Mouse (Mus musculus) ES-Bruce4 (cell line): ENCODE measurements around the gene Spp1. TPM values are rescaled to one million over a fixed set of nuclear protein-coding genes. Genes with fewer than 3 reads are reported as not detected.

ENCODE experiments used
- H3K27ac ChIP-seq: 2 replicates; pipeline ENCODE4 v1.5.1; 2012; ENCODE audit warnings: low read length, inconsistent platforms; ENCODE audit not compliant: insufficient read depth
- H3K27me3 ChIP-seq: 2 replicates; pipeline ENCODE4 v1.6.1; 2012; ENCODE audit warnings: mild to moderate bottlenecking, low read length, inconsistent platforms; ENCODE audit not compliant: control insufficient read depth, poor library complexity, insufficient read depth, severe bottlenecking
- H3K36me3 ChIP-seq: 2 replicates; pipeline ENCODE4 v1.6.1; 2012; ENCODE audit warnings: inconsistent platforms, mild to moderate bottlenecking, low read length, moderate library complexity; ENCODE audit not compliant: control insufficient read depth, poor library complexity, insufficient read depth, severe bottlenecking
- H3K4me1 ChIP-seq: one replicate; pipeline ENCODE4 v1.8.1; 2011; ENCODE audit warnings: low read length; ENCODE audit not compliant: control insufficient read depth, insufficient read depth
- H3K4me3 ChIP-seq: 2 replicates; pipeline ENCODE4 v1.5.1; 2011; ENCODE audit warnings: low read depth, mild to moderate bottlenecking, low read length
- H3K9ac ChIP-seq: 2 replicates; pipeline ENCODE4 v1.6.1; 2012; ENCODE audit warnings: low read depth, mild to moderate bottlenecking, inconsistent platforms; ENCODE audit not compliant: poor library complexity, severe bottlenecking
- H3K9me3 ChIP-seq: replicated peaks from 2 replicates; pipeline ENCODE4 v1.6.1; 2012; ENCODE audit warnings: mild to moderate bottlenecking, low read length, inconsistent platforms; ENCODE audit not compliant: control insufficient read depth, poor library complexity, insufficient read depth, severe bottlenecking
- CTCF ChIP-seq: IDR thresholded peaks from one replicate; pipeline ENCODE4 v1.8.1; 2011; ENCODE audit warnings: low read depth, low read length
- EP300 ChIP-seq: IDR thresholded peaks from 2 replicates; pipeline ENCODE4 v1.6.1; 2011; ENCODE audit warnings: low read depth, low read length; ENCODE audit not compliant: insufficient read depth
- POLR2A ChIP-seq: IDR thresholded peaks from one replicate; pipeline ENCODE4 v1.8.1; 2011; ENCODE audit warnings: low read length; ENCODE audit not compliant: insufficient read depth
- polyA plus RNA-seq: library from polyadenylated mRNA; stranded (reverse); fragments of >200 nt; gene quantifications from 2 replicates; pipeline ENCODE4 v1.2.4, GENCODE M21; 2011; ENCODE audit warnings: low read depth; ENCODE audit not compliant: missing spikeins, insufficient read depth, insufficient read length

Spp1 gene
- polyA plus RNA-seq, 1 experiment: 395 TPM

- no peaks in the 10 kb centered on the region for H3K9me3 ChIP-seq
- H3K4me3 ChIP-seq: no peak overlapping the region
- H3K4me1 ChIP-seq: no peaks in the 10 kb centered on the region
- H3K36me3 ChIP-seq: 0 out of 2 replicates have a peak, but pooled peaks cover 3% of the 10 kb centered on the region
- no peak for TF ChIP-seq POLR2A
- no peak for TF ChIP-seq EP300
- no peak for TF ChIP-seq CTCF
- no peaks in the 10 kb centered on the region for H3K27me3 ChIP-seq
- no peak overlapping the region for H3K9ac ChIP-seq
- no peak overlapping the region for H3K27ac ChIP-seq
Observed at GRCm38 (mm10) chr5:104480367-104480766, 45.4 kb downstream of the Spp1 start.

DNA sequence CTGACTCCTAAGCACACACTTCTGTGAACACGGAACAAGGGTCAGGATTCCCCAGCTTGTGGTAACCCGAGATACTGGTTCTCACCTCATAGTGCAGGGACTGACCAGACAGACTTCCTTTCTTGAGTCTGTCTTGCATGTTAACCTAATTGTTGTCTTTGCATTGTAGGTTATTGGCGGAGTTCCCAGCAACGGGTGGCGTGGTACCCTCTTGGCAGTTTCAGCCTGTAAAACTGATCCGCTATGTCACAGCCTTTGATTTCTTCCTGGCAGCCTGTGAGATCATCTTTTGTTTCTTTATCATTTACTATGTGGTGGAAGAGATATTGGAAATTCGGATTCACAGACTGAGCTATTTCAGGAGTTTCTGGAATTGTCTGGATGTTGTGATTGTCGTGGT is 47.9 kb downstream of the Spp1 start:
- Histone ChIP-seq H3K9me3 (no peaks in the 10 kb centered on the region), H3K27ac (no peak overlapping the region), H3K9ac (no peak overlapping the region), H3K36me3 (peaks cover 6% of the 10 kb centered on the region; the same call in 1 of the 2 replicates), H3K27me3 (no peaks in the 10 kb centered on the region), H3K4me3 (no peak overlapping the region), H3K4me1 (no peaks in the 10 kb centered on the region)
- TF ChIP-seq POLR2A (no peak), EP300 (no peak), CTCF (no peak)

Other genes starting within 250 kb of the Spp1 start
- gene Dmp1, start 232.5 kb upstream of the Spp1 start, polyA plus RNA-seq: not detected in 2 replicates
- gene Ibsp, start 135.9 kb upstream of the Spp1 start, polyA plus RNA-seq: not detected in 2 replicates
- not detected in 2 replicates for gene Mepe, start 109.8 kb upstream of the Spp1 start, polyA plus RNA-seq
- gene Pkd2, start 24.3 kb downstream of the Spp1 start, polyA plus RNA-seq: 21.0 and 23.8 TPM in 2 replicates
- 12.6 and 13.7 TPM in 2 replicates for gene BC005561, start 73.2 kb downstream of the Spp1 start, polyA plus RNA-seq